Mouse (Mus musculus) embryonic fibroblast, embryonic 13.5 days (primary cell): ENCODE data around the gene Scarf2.

Source experiments
- CTCF ChIP-seq: IDR thresholded peaks from 2 replicates; pipeline ENCODE4 v1.5.1; 2011; ENCODE audit warnings: mild to moderate bottlenecking, control low read depth, low read length, moderate library complexity, borderline replicate concordance; ENCODE audit not compliant: insufficient read depth
- POLR2A ChIP-seq: IDR thresholded peaks from 2 replicates; pipeline ENCODE4 v1.6.1; 2011; ENCODE audit warnings: low read depth, mild to moderate bottlenecking, control low read depth, low read length, moderate library complexity

DNA sequence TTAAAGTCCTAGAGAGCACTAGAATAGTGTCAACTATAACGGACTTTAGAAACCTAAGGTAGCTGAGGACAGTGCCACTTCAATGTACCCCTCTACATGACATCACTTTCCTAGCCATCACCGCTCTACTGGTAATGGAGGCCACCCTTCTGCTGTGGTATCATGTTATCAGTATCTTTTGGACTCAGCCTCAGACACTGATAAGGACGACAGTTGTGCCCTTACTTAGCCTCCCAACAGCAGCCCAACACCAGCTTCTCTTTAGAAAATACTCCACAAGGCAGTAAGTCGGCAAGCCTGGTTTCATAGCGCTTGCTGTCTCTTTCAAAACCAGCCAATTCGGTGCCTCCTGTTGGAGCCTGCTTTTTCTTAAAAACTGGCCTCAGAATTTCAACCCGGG is 37.5 kb downstream of the Scarf2 start:
- no peak for TF ChIP-seq POLR2A
- TF ChIP-seq CTCF = no peak
